Mouse (Mus musculus) neural tube, embryonic 14.5 days (tissue): Measurements from ENCODE around the gene Pou1f1. TPM values are rescaled to one million over a fixed set of nuclear protein-coding genes. Genes with fewer than 3 reads are reported as not detected.

Experiments used
- polyA plus RNA-seq: library from polyadenylated mRNA; unstranded; fragments of >200 nt; fragmentation: Nextera tagmentation; extraction: Ambion mirVana; gene quantifications from 2 replicates; pipeline ENCODE4 v1.2.1, GENCODE M21; 2014

The Pou1f1 gene
- polyA plus RNA-seq, 1 experiment from 2014 or later: 0.11 TPM

Other genes starting within 250 kb of the Pou1f1 start
- 175 and 181 TPM in 2 replicates for gene Chmp2b, start 42.2 kb downstream of the Pou1f1 start, polyA plus RNA-seq